In genomic region chr11:11873023-11873908, GRCm38 (mm10) we compare ENCODE assay signal across 8 mouse cellular contexts. TPM values are rescaled to one million over a fixed set of nuclear protein-coding genes. Genes with fewer than 3 reads are reported as not detected.
DNase-seq lines count a peak whose midpoint lies in the region; ATAC-seq and TF ChIP-seq lines count a peak whose summit lies in the region.

No protein-coding gene starts in this region.

- no peaks in the 10 kb centered on the region for H3K36me3 ChIP-seq in heart, embryonic 12.5 days
- no peaks in the 10 kb centered on the region for H3K36me3 ChIP-seq in limb, embryonic 14.5 days (ENCODE audit: control insufficient read depth, insufficient read depth, low read length)

- no peak overlapping the region for H3K9ac ChIP-seq in heart, embryonic 12.5 days
- H3K9ac ChIP-seq in limb, embryonic 14.5 days (ENCODE audit: low read depth, low read length, severe bottlenecking) = no peak overlapping the region

- no peak overlapping the region for H3K27ac ChIP-seq in left cerebral cortex, adult 2 months
- H3K27ac ChIP-seq in heart, embryonic 12.5 days (ENCODE audit: poor library complexity, severe bottlenecking) = peak overlapping the region; percentile 60
- H3K27ac ChIP-seq in limb, embryonic 14.5 days (replicated peaks; ENCODE audit: low read depth, low read length) = peak overlapping the region; percentile 92

- no peak overlapping the region for H3K4me2 ChIP-seq in heart, embryonic 12.5 days
- H3K4me2 ChIP-seq in limb, embryonic 14.5 days (replicated peaks; ENCODE audit: low read depth, low read length, severe bottlenecking) = no peak overlapping the region

- WGBS in heart, embryonic 12.5 days = 63% methylated on average over 20 of the region's 20 CpGs
- WGBS in limb, embryonic 14.5 days = 27% methylated on average over 20 of the region's 20 CpGs

- intact Hi-C loops in left cerebral cortex, postnatal 4 days (cut with DNase I) = no loop called here
- intact Hi-C loops in left cerebral cortex, adult 2 months (cut with DNase I) = no loop called here

- no peak overlapping the region for H3K4me3 ChIP-seq in left cerebral cortex, adult 2 months
- H3K4me3 ChIP-seq in heart, embryonic 12.5 days = no peak overlapping the region
- no peak overlapping the region for H3K4me3 ChIP-seq in limb, embryonic 14.5 days (replicated peaks; ENCODE audit: low read length)

- no peak for TF ChIP-seq POLR2A in limb, embryonic 14.5 days (IDR thresholded peaks at IDR 0.05; ENCODE audit: borderline replicate concordance, extremely low read depth, insufficient read depth, insufficient read length)

- H3K9me3 ChIP-seq in heart, embryonic 12.5 days (replicated peaks) = no peaks in the 10 kb centered on the region
- H3K9me3 ChIP-seq in limb, embryonic 14.5 days (ENCODE audit: control insufficient read depth, low read length) = no peaks in the 10 kb centered on the region

- H3K4me1 ChIP-seq in heart, embryonic 12.5 days (replicated peaks) = peaks cover 64% of the 10 kb centered on the region
- peaks cover 38% of the 10 kb centered on the region for H3K4me1 ChIP-seq in limb, embryonic 14.5 days (ENCODE audit: control insufficient read depth, insufficient read depth, low read length)

- 0 out of 2 replicates have a peak, but pooled peaks have one; percentile 25 for ATAC-seq in erythroid progenitor cell, adult 5-6 weeks (replicated peaks; ENCODE audit: low FRiP score, poor library complexity, severe bottlenecking)
- no peak for ATAC-seq in heart, embryonic 12.5 days (ENCODE audit: insufficient number of reproducible peaks, low FRiP score)
- ATAC-seq in limb, embryonic 14.5 days (ENCODE audit: low FRiP score, low read depth) = peak; percentile 83

- peak; percentile 68 for DNase-seq in left cerebral cortex, postnatal 4 days
- DNase-seq in left cerebral cortex, adult 2 months (ENCODE audit: extremely low spot score in 1 of 2, low spot score in 2 of 2) = no peak
- DNase-seq in limb, embryonic 14.5 days (ENCODE audit: low spot score) = peak; percentile 88
- peak; percentile 24 for DNase-seq in thymus, postnatal 25 days
- DNase-seq in adrenal gland, postnatal 4 days (ENCODE audit: low spot score in 2 of 2) = no peak
- DNase-seq in right cerebral cortex, postnatal 14 days = no peak

- H3K27me3 ChIP-seq in heart, embryonic 12.5 days (replicated peaks) = no peaks in the 10 kb centered on the region
- no peaks in the 10 kb centered on the region for H3K27me3 ChIP-seq in limb, embryonic 14.5 days (ENCODE audit: control insufficient read depth, insufficient read depth, low read length)

- TF ChIP-seq CTCF in left cerebral cortex, adult 2 months (IDR thresholded peaks at IDR 0.05) = no peak

RNA-seq across cellular contexts. Expression of gene Ddc, which starts 24.7 kb away (rescaled TPM):
- total RNA-seq in left cerebral cortex, postnatal 4 days (2021) = 1 to 10 TPM; 2.6 to 3.7 TPM
- 1 to 10 TPM; 3.6 to 5.8 TPM for total RNA-seq in left cerebral cortex, adult 2 months (2021)
- 5.4 TPM in 1 of 2 replicates, not detected in the other for total RNA-seq in erythroid progenitor cell, adult 5-6 weeks (2015; ENCODE audit: low replicate concordance)
- total RNA-seq in erythroid progenitor cell, adult 5-6 weeks (2017; ENCODE audit: low replicate concordance) = 6.0 TPM in 1 of 2 replicates, not detected in the other
- polyA plus RNA-seq in heart, embryonic 12.5 days (2016; fragmentation: Nextera tagmentation; extraction: Ambion mirVana) = 51.8 and 55.2 TPM in 2 replicates
- 10.9 and 12.6 TPM in 2 replicates for polyA plus RNA-seq in limb, embryonic 14.5 days (2012; rRNA removed)
- polyA plus RNA-seq in limb, embryonic 14.5 days (2014; fragmentation: Nextera tagmentation; extraction: Ambion mirVana) = 16.5 and 20.7 TPM in 2 replicates
- 100 to 1,000 TPM; 112 to 114 TPM for total RNA-seq in adrenal gland, postnatal 4 days (2021)

Comparison
In these comparisons a context has a peak if more than half of its experiments do, and no peak if none do; other contexts are left out.
1. DNase-seq: peak in left cerebral cortex, postnatal 4 days (single experiment), limb, embryonic 14.5 days (single experiment) and thymus, postnatal 25 days (single experiment); none in left cerebral cortex, adult 2 months (0 of 2), adrenal gland, postnatal 4 days (0 of 2) and right cerebral cortex, postnatal 14 days (single experiment).
2. RNA of gene Ddc, which starts 24.7 kb away (total RNA-seq): 112 to 114 TPM in adrenal gland, postnatal 4 days; 5.4 to 6.0 TPM in erythroid progenitor cell, adult 5-6 weeks, 3.6 to 5.8 TPM in left cerebral cortex, adult 2 months and 2.6 to 3.7 TPM in left cerebral cortex, postnatal 4 days; every median in the first group is over 10 times any median in the second.